In the genomic region with DNA sequence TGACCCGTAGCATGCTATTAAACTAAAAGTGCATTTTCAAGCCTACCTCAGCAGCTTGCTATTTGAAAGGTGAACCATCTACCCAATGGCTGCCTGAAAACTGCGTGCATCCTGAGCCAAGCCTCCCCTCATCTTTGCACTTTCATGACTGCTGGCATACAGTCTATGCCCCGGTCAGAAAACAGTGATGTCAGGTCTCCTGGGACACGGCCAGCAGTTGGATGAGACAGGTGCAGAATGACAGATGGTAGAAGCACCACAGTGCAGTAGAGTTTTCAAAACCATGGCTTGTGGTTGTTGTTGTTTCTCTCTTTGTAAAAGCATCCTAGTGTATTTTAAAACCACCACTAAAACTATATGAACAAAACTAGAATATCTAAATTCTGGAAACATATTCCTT, we compare ENCODE assay signal across 23 mouse cellular contexts.
A peak's percentile ranks its signal among the peaks of the same experiment; 100 is the strongest.
DNase-seq lines count a peak whose midpoint lies in the region; ATAC-seq and TF ChIP-seq lines count a peak whose summit lies in the region.
"Had no signal": no experiment of that assay in that cellular context is flagged by ENCODE, and none has a peak within 500 bp of the region (broad histone marks: within the 10 kb centered on the region; RNA-seq: fewer than 3 reads in every experiment).

No protein-coding gene starts in this region.

- H3K4me3 ChIP-seq in cerebellum, adult 2 months (replicated peaks; ENCODE audit: insufficient read depth, low read depth, low read length): no peak overlapping the region
- H3K4me3 ChIP-seq: embryonic facial prominence, embryonic 12.5 days; heart, embryonic 13.5 days; hindbrain, embryonic 15.5 days; left cerebral cortex, adult 2 months; liver, embryonic 12.5 days; stomach, embryonic 15.5 days had no signal

- peak; percentile 63 for DNase-seq in left cerebral cortex, postnatal 4 days
- no peak for DNase-seq in left cerebral cortex, postnatal 36 days (ENCODE audit: low spot score in 2 of 2)
- peak; percentile 34 for DNase-seq in brain, embryonic 14.5 days (ENCODE audit: low read depth)
- peak; percentile 93 to 95 for DNase-seq in cerebellum, adult 2 months
- peak; percentile 90 to 93 for DNase-seq in cerebellum, postnatal 36 days
- DNase-seq: adrenal gland, postnatal 10 days; heart, adult 18-20 months; kidney, adult 11 months; lung, embryonic 14.5 days; lung, postnatal 36 days; right cerebral cortex, postnatal 14 days; thymus, adult 18-20 months; thymus, postnatal 4 days had no signal

- no peak for TF ChIP-seq POLR2A in brain, embryonic 14.5 days (IDR thresholded peaks at IDR 0.05; ENCODE audit: borderline replicate concordance, extremely low read depth, insufficient read depth, insufficient read length, poor library complexity, severe bottlenecking)
- TF ChIP-seq POLR2A in cerebellum, adult 2 months (IDR thresholded peaks at IDR 0.05; ENCODE audit: borderline replicate concordance, insufficient read depth, low read length): 0 out of 2 replicates have a peak, but pooled peaks have one; percentile 15

- no peaks in the 10 kb centered on the region for H3K27me3 ChIP-seq in cerebellum, adult 2 months (ENCODE audit: control insufficient read depth, insufficient read depth, low read length)
- H3K27me3 ChIP-seq: embryonic facial prominence, embryonic 12.5 days; heart, embryonic 13.5 days; hindbrain, embryonic 15.5 days; liver, embryonic 12.5 days; stomach, embryonic 15.5 days had no signal

- ATAC-seq in inflammation-experienced regulatory T-cells, adult 6 months: no peak
- no peak for ATAC-seq in megakaryocyte progenitor cell, adult 5-6 weeks (replicated peaks; ENCODE audit: poor library complexity)
- ATAC-seq: activated CD4-positive, CD25-positive, alpha-beta regulatory T cell, adult 4 months; forebrain, embryonic 16.5 days; liver, embryonic 12.5 days had no signal

- H3K4me1 ChIP-seq in cerebellum, adult 2 months (ENCODE audit: control insufficient read depth, insufficient read depth, low read length): peaks cover 14% of the 10 kb centered on the region; the same call in 1 of the 2 replicates
- H3K4me1 ChIP-seq: embryonic facial prominence, embryonic 12.5 days; hindbrain, embryonic 15.5 days; liver, embryonic 12.5 days; stomach, embryonic 15.5 days had no signal

- peak overlapping the region; percentile 49; the same call in 1 of the 2 replicates for H3K27ac ChIP-seq in cerebellum, adult 2 months (ENCODE audit: insufficient read depth, low read length)
- H3K27ac ChIP-seq: embryonic facial prominence, embryonic 12.5 days; heart, embryonic 13.5 days; hindbrain, embryonic 15.5 days; left cerebral cortex, adult 2 months; liver, embryonic 12.5 days; stomach, embryonic 15.5 days had no signal

- WGBS in cerebellum, adult 2 months: 16% methylated on average over 4 of the region's 4 CpGs

- no peak for TF ChIP-seq CTCF in brain, embryonic 14.5 days (IDR thresholded peaks at IDR 0.05; ENCODE audit: borderline replicate concordance, extremely low read depth, insufficient read depth, insufficient read length)
- no peak for TF ChIP-seq CTCF in cerebellum, adult 2 months (IDR thresholded peaks at IDR 0.05; ENCODE audit: borderline replicate concordance, insufficient read depth, low read depth, low read length)

- intact Hi-C loops in left cerebral cortex, postnatal 4 days (cut with DNase I): no loop called here
- intact Hi-C loops in left cerebral cortex, postnatal 36 days (cut with DNase I): no loop called here

Comparison
In these comparisons a context has a peak if more than half of its experiments do, and no peak if none do; other contexts are left out.
1. DNase-seq: peak in left cerebral cortex, postnatal 4 days (single experiment), brain, embryonic 14.5 days (single experiment), cerebellum, adult 2 months (2 of 2) and cerebellum, postnatal 36 days (2 of 2); none in left cerebral cortex, postnatal 36 days (0 of 2).